Mouse (Mus musculus): ENCODE measurements around the gene Smurf2.

- TF ChIP-seq CTCF (IDR thresholded peaks at IDR 0.05; ENCODE audit: borderline replicate concordance, extremely low read depth, insufficient read depth, insufficient read length) (no peak), POLR2A (IDR thresholded peaks at IDR 0.05; ENCODE audit: borderline replicate concordance, extremely low read depth, insufficient read depth, insufficient read length, poor library complexity, severe bottlenecking) (no peak)
Observed at GRCm38 (mm10) chr11:106819595-106819994, 100.9 kb downstream of the Smurf2 start.

Measured in brain, embryonic 14.5 days (tissue).